Mouse (Mus musculus): Measurements from ENCODE around the gene 1700003F12Rik. TPM values are rescaled to one million over a fixed set of nuclear protein-coding genes. Genes with fewer than 3 reads are reported as not detected.

The 1700003F12Rik gene
- 0.54 and 0.89 TPM in 2 replicates for polyA plus RNA-seq (2014; fragmentation: Nextera tagmentation; extraction: Ambion mirVana)

DNA sequence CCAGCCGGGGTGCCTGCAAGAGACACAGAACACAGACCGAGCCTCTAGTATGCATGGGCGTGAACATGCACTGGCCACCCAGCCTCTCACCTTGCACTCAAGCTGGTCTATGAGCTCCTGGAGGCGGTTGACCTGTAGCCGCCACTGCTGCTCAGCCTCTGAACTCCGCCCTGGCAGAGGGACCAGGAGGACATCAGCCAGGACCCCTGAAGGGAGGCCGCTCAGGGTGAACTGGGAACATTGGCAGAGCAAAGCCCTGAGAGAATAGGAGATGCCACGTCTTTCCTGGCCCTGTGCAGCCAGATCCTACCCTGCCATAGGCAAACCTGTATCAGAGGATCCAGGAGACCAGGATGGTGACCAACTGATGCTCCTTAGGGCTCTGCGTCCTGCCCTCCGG is at the start of gene 1700003F12Rik:
Gene 1700003F12Rik (plus strand): TSS at position 375 of the 400 bp plus-strand sequence.
- 90% methylated on average over 10 of the region's 10 CpGs for WGBS
- Histone ChIP-seq H3K9me3 (ENCODE audit: control insufficient read depth, low read length) (no peaks in the 10 kb centered on the region), H3K4me1 (ENCODE audit: control insufficient read depth, insufficient read depth, low read length) (peaks cover 10% of the 10 kb centered on the region; the same call in 1 of the 2 replicates), H3K4me3 (ENCODE audit: low read length) (no peak within 1 kb of the TSS), H3K4me2 (replicated peaks; ENCODE audit: low read depth, low read length) (no peak within 1 kb of the TSS), H3K27ac (ENCODE audit: low read depth, low read length) (no peak within 1 kb of the TSS), H3K9ac (ENCODE audit: low read depth, low read length) (no peak within 1 kb of the TSS), H3K36me3 (ENCODE audit: control insufficient read depth, insufficient read depth, low read length) (no peaks in the 10 kb centered on the region), H3K27me3 (ENCODE audit: control insufficient read depth, insufficient read depth, low read length) (peaks cover 20% of the 10 kb centered on the region)
- no peak for ATAC-seq (ENCODE audit: low FRiP score, low TSS enrichment)

DNA sequence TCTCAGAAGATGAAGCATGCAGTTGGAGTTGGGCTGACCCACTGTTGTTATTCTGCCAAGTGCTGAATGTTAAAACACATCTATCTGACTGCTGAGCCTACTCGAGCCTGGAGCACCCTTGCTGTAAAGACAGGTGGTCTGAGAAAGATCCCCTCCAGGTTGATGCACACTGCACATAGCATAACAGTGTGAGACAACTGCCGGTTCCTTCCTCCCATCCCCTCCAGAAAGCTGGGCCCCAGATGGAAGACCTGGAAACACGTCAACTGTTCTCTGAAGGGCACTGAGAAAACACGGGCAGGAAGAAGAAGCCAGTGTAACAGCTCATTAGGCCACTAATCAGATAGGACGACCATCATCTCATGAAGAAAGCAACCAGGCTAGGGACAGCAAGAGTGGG is 48.3 kb upstream of the 1700003F12Rik start:
- no peak for ATAC-seq (ENCODE audit: low FRiP score, low TSS enrichment)
- Histone ChIP-seq H3K4me1 (ENCODE audit: control insufficient read depth, insufficient read depth, low read length) (no peaks in the 10 kb centered on the region), H3K36me3 (ENCODE audit: control insufficient read depth, insufficient read depth, low read length) (peaks cover 13% of the 10 kb centered on the region; the same call in 1 of the 2 replicates), H3K9me3 (ENCODE audit: control insufficient read depth, low read length) (no peaks in the 10 kb centered on the region), H3K4me3 (ENCODE audit: low read length) (no peak overlapping the region), H3K27me3 (ENCODE audit: control insufficient read depth, insufficient read depth, low read length) (no peaks in the 10 kb centered on the region), H3K4me2 (replicated peaks; ENCODE audit: low read depth, low read length) (no peak overlapping the region), H3K27ac (ENCODE audit: low read depth, low read length) (no peak overlapping the region), H3K9ac (ENCODE audit: low read depth, low read length) (no peak overlapping the region)
- WGBS: 47% methylated on average over 5 of the region's 5 CpGs

DNA sequence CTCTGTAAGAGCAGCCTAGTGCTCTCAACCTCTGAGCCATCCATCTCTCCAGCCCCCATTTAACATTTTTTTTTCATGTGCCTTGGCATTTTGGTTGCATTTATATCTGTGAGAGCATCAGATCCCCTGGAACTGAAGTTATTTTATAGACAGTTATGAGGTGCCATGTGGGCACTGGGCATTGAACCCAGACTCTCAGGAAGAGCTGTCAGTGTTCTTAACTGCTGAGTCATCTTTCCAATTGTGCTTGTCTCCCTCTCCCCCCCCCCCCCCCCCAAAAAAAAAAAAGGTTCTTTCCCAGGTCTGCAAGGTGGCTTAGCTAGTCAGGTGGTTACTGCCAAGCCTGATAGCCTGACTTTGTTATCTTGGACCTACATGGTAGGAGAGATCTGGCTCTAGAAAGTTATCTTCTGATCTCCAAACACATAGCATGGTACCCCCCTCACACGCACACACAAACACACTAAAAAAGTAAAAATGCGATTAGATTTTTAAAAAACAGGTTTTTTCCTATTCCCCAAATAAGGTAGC is 47.1 kb upstream of the 1700003F12Rik start:
- 95% methylated on average over 2 of the region's 2 CpGs for WGBS
- no peaks in the 10 kb centered on the region for H3K4me1 ChIP-seq (ENCODE audit: control insufficient read depth, insufficient read depth, low read length)

DNA sequence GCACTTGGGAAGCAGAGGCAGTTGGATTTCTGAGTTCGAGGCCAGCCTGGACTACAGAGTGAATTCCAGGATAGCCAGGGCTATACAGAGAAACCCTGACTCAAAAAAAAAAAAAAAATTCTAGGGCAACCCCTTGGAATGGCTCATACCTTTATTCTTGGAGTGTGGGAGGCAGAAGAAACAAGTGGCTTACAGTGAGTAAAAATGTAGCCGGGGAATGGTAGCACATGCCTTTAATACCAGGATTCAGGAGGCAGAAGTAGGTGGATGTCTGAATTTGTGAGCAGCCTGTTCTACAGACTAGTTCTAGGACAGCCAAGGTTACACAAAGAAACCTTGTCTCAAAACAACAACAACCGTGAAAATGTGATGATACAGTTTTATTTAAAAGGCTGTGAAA is 46.1 kb upstream of the 1700003F12Rik start:
- no peaks in the 10 kb centered on the region for H3K4me1 ChIP-seq (ENCODE audit: control insufficient read depth, insufficient read depth, low read length)
- H3K27ac ChIP-seq (ENCODE audit: low read depth, low read length): no peak overlapping the region
- no peaks in the 10 kb centered on the region for H3K27me3 ChIP-seq (ENCODE audit: control insufficient read depth, insufficient read depth, low read length)
- no peak overlapping the region for H3K9ac ChIP-seq (ENCODE audit: low read depth, low read length)
- H3K4me3 ChIP-seq (ENCODE audit: low read length): no peak overlapping the region
- no peak for ATAC-seq (ENCODE audit: low FRiP score, low TSS enrichment)
- no peaks in the 10 kb centered on the region for H3K9me3 ChIP-seq (ENCODE audit: control insufficient read depth, low read length)
- peaks cover 31% of the 10 kb centered on the region; the same call in 1 of the 2 replicates for H3K36me3 ChIP-seq (ENCODE audit: control insufficient read depth, insufficient read depth, low read length)
- WGBS: 93% methylated on average over 3 of the region's 3 CpGs
- H3K4me2 ChIP-seq (replicated peaks; ENCODE audit: low read depth, low read length): no peak overlapping the region

More for the DNA sequence above, 47.1 kb upstream of the 1700003F12Rik start:
- Histone ChIP-seq H3K27me3 (ENCODE audit: control insufficient read depth, insufficient read depth, low read length) (no peaks in the 10 kb centered on the region), H3K36me3 (ENCODE audit: control insufficient read depth, insufficient read depth, low read length) (peaks cover 25% of the 10 kb centered on the region; the same call in 1 of the 2 replicates), H3K9me3 (ENCODE audit: control insufficient read depth, low read length) (no peaks in the 10 kb centered on the region), H3K9ac (ENCODE audit: low read depth, low read length) (no peak overlapping the region), H3K4me3 (ENCODE audit: low read length) (no peak overlapping the region), H3K27ac (ENCODE audit: low read depth, low read length) (no peak overlapping the region), H3K4me2 (replicated peaks; ENCODE audit: low read depth, low read length) (no peak overlapping the region)
- ATAC-seq (ENCODE audit: low FRiP score, low TSS enrichment): no peak

- no peak for ATAC-seq (ENCODE audit: low FRiP score, low TSS enrichment)
- Histone ChIP-seq H3K4me2 (replicated peaks; ENCODE audit: low read depth, low read length) (no peak overlapping the region), H3K27me3 (ENCODE audit: control insufficient read depth, insufficient read depth, low read length) (no peaks in the 10 kb centered on the region), H3K27ac (ENCODE audit: low read depth, low read length) (no peak overlapping the region), H3K36me3 (ENCODE audit: control insufficient read depth, insufficient read depth, low read length) (peaks cover 46% of the 10 kb centered on the region; the same call in 1 of the 2 replicates), H3K9ac (ENCODE audit: low read depth, low read length) (no peak overlapping the region), H3K4me1 (ENCODE audit: control insufficient read depth, insufficient read depth, low read length) (no peaks in the 10 kb centered on the region), H3K4me3 (ENCODE audit: low read length) (no peak overlapping the region), H3K9me3 (ENCODE audit: control insufficient read depth, low read length) (no peaks in the 10 kb centered on the region)
- WGBS: 61% methylated on average over 2 of the region's 2 CpGs
Measured at GRCm38 (mm10) chr2:154507076-154507475, 39.8 kb upstream of the 1700003F12Rik start.

DNA sequence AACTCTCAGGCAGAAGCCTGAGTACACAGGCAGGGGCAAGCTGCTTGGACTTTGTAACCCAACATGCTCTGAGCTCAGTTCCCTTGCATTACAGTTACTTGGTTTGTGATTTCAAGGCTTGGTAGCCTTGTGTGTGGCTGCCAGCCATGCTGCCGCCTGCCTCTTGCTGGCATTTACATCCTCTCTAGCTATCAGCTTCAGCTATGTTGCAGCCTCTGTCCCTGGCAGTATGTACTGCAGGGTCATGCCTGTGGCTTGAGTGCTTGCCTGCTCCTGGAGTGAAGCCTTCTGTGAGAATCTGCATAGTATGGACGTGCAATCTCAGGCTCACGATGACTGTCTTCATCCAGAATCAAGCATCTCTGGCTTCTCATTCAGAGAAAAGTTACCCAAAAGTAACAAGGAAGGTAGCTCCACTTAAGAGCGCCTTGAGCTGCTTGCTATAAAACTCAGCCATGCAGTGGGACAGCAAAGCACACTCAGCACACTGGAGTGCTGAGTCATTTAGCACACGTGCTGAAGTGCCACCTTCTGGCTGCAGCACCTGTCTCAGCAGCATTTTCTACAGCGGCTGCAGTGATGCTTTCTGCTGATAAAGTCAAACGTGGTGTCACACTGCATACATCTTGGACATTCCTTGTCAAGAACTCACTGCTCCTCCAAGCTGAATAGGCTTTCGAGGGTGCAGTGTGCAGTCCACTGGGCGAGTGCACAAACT is 39.2 kb upstream of the 1700003F12Rik start:
- Histone ChIP-seq H3K9ac (ENCODE audit: low read depth, low read length) (no peak overlapping the region), H3K4me3 (ENCODE audit: low read length) (no peak overlapping the region), H3K27me3 (ENCODE audit: control insufficient read depth, insufficient read depth, low read length) (no peaks in the 10 kb centered on the region), H3K36me3 (ENCODE audit: control insufficient read depth, insufficient read depth, low read length) (peaks cover 48% of the 10 kb centered on the region; the same call in 1 of the 2 replicates), H3K4me1 (ENCODE audit: control insufficient read depth, insufficient read depth, low read length) (no peaks in the 10 kb centered on the region), H3K4me2 (replicated peaks; ENCODE audit: low read depth, low read length) (no peak overlapping the region), H3K9me3 (ENCODE audit: control insufficient read depth, low read length) (no peaks in the 10 kb centered on the region), H3K27ac (ENCODE audit: low read depth, low read length) (no peak overlapping the region)
- WGBS: 73% methylated on average over 9 of the region's 9 CpGs
- ATAC-seq (ENCODE audit: low FRiP score, low TSS enrichment): no peak

DNA sequence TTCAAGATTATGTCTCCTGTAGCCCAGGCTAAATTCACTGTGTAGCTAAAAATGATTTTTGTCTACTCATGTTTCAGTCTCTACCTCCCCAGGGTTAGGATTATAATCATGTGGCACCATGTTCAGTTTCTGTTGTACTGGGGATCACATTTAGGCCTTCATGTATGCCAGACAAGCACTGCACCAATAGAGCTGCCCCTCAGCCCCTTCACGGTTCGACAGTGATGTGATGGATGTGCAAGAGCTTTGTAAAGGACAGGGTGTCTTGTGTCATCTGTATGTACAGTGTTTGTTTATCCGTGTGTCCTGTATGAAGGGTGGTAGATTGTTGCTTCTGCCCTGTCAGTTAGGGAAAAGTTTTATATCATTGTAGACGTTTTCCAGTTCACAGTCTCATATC is 38.4 kb upstream of the 1700003F12Rik start:
- WGBS: 83% methylated on average over 4 of the region's 4 CpGs

DNA sequence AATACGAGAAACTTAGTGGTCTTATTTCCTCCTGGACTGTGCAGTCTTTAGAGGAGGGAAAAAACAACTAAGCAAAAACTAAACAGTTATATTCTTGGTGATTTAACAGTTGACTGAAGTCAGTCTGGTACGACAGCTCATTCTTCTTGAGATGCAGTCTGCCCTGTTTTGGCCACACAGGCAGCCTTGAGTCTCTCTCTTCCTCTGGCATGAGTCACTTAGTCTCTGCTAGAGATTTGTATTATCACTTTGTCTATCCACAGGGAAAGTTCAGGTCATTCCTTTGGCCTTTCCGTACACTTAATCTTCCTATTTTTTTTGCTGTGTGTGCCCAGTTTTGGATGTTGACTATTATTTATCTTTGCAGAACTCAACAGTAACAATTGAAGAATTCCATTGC is 36.7 kb upstream of the 1700003F12Rik start:
- Histone ChIP-seq H3K4me3 (ENCODE audit: low read length) (no peak overlapping the region), H3K4me1 (ENCODE audit: control insufficient read depth, insufficient read depth, low read length) (no peaks in the 10 kb centered on the region), H3K4me2 (replicated peaks; ENCODE audit: low read depth, low read length) (no peak overlapping the region), H3K36me3 (ENCODE audit: control insufficient read depth, insufficient read depth, low read length) (peaks cover 31% of the 10 kb centered on the region; the same call in 1 of the 2 replicates), H3K9me3 (ENCODE audit: control insufficient read depth, low read length) (no peaks in the 10 kb centered on the region), H3K27me3 (ENCODE audit: control insufficient read depth, insufficient read depth, low read length) (no peaks in the 10 kb centered on the region), H3K27ac (ENCODE audit: low read depth, low read length) (no peak overlapping the region), H3K9ac (ENCODE audit: low read depth, low read length) (no peak overlapping the region)
- 87% methylated on average over 3 of the region's 3 CpGs for WGBS
- ATAC-seq (ENCODE audit: low FRiP score, low TSS enrichment): no peak

More for the DNA sequence above, 38.4 kb upstream of the 1700003F12Rik start:
- no peak overlapping the region for H3K27ac ChIP-seq (ENCODE audit: low read depth, low read length)
- H3K4me1 ChIP-seq (ENCODE audit: control insufficient read depth, insufficient read depth, low read length): no peaks in the 10 kb centered on the region
- H3K27me3 ChIP-seq (ENCODE audit: control insufficient read depth, insufficient read depth, low read length): no peaks in the 10 kb centered on the region
- peaks cover 47% of the 10 kb centered on the region; the same call in 1 of the 2 replicates for H3K36me3 ChIP-seq (ENCODE audit: control insufficient read depth, insufficient read depth, low read length)
- H3K9ac ChIP-seq (ENCODE audit: low read depth, low read length): no peak overlapping the region
- ATAC-seq (ENCODE audit: low FRiP score, low TSS enrichment): no peak
- no peak overlapping the region for H3K4me3 ChIP-seq (ENCODE audit: low read length)
- no peak overlapping the region for H3K4me2 ChIP-seq (replicated peaks; ENCODE audit: low read depth, low read length)
- no peaks in the 10 kb centered on the region for H3K9me3 ChIP-seq (ENCODE audit: control insufficient read depth, low read length)

DNA sequence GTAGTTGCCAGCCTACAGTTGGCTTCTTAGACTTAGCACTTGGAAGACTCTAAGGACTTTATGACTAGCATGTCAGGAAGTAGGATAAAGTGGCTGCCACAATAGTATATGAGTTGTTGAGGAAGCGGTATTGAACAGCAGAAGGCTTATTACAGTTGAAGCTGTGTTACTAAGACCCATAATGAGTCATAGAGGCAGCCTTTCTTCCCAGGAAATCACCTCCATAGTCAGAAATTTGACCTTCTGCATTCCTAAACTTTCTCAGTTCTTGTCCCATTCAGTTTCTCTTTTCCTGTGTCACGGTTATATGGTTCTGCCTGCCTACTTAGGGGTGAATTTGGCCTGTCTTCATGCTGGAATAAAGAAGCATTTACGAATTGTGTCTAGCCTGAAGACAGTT is 29.9 kb upstream of the 1700003F12Rik start:
- Histone ChIP-seq H3K27me3 (ENCODE audit: control insufficient read depth, insufficient read depth, low read length) (no peaks in the 10 kb centered on the region), H3K9me3 (ENCODE audit: control insufficient read depth, low read length) (no peaks in the 10 kb centered on the region), H3K36me3 (ENCODE audit: control insufficient read depth, insufficient read depth, low read length) (peaks cover 33% of the 10 kb centered on the region), H3K27ac (ENCODE audit: low read depth, low read length) (no peak overlapping the region), H3K4me2 (replicated peaks; ENCODE audit: low read depth, low read length) (no peak overlapping the region), H3K4me1 (ENCODE audit: control insufficient read depth, insufficient read depth, low read length) (no peaks in the 10 kb centered on the region), H3K9ac (ENCODE audit: low read depth, low read length) (no peak overlapping the region), H3K4me3 (ENCODE audit: low read length) (no peak overlapping the region)
- ATAC-seq (ENCODE audit: low FRiP score, low TSS enrichment): no peak
- 78% methylated on average over 3 of the region's 3 CpGs for WGBS

Measured in kidney, embryonic 14.5 days (tissue).